Mouse (Mus musculus) cerebellum, postnatal 36 days (tissue): ENCODE measurements around the gene Grik1.

Source experiments
- DNase-seq, 2 experiments: peaks; one replicate each; pipeline ENCODE4 v3.0.0; 2021 to 2022; ENCODE audit warnings: mixed read lengths in 2 of 2

Gene Grik1

DNA sequence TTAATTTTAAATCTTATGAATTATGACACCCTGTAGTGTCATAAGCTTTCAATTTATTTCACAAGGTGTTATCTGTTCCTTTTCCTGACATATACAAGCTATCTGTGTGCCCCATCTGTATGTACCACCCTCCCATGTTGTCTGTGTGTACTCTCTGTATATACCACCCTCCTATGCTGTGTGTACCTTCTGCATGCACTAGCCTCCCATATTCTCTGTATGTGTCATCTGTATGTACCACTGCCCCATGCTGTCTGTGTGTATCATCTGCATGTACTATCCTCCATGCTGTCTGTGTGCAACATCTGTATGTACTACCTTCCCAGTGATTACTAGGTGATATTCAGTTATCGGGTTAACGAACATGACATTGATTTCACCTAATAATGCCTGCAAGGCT, 148.5 kb downstream of the Grik1 start:
- no peak for DNase-seq

- no peak for DNase-seq
These were observed 151.2 kb downstream of the Grik1 start for GRCm38 (mm10) chr16:88138913-88139312.

DNA sequence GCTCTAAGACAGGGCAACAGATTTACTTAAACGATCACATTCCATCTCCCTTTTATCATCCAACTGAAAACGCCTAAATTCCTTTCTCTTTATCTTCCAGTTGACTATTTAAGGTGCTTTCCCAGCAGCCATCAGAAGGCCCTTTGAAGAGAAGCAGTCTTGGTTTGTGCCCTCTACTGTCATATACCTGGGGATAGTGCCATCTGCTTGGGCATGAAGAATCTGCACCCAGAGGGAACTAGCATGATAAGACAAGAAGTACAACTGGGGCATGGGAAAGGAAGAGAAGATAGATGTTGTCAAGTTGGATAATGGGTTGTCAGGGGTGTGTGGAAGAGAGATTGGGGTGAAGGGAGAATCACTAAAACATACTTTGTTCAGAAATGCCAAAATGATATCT, 157.1 kb downstream of the Grik1 start:
- DNase-seq = no peak

DNA sequence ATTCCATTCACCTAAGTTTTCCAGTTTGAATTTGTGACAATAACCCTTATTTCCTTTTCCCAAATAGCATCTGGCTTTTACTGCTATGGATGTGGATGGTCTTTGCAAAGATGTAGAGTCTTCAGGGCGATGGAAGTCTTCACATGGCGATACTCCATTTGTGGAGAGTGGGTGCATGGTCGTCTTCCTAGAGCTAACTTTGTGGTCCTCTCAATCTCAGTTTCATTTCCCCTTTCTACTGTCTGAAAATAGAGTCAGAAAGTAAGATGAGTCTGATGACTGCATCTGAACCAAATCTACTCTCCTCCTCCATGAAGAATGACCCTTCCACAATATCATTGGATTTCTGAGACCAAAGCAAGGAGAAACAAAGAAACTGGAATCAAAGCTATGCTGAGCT, 159.0 kb downstream of the Grik1 start:
- no peak for DNase-seq

DNA sequence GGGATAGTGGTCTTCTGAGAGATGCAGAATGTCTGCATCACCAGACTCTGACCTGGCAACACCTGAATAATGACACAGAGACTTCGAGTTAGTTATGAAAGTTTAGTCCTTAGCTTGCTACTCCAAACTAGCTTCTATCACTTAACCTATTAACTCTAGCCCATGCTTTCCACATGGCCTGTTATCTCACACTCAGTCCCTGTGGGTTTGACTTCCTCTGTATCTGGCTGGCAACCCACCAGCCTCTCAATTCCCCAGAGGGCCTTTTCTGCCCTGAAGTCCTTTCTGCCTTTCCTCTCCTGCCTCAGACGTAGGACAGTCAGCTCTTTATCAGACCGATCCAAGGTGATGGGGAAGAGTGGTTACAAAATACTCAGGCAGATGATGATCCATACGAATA, 165.0 kb downstream of the Grik1 start:
- DNase-seq = no peak

GRCm38 (mm10) chr16:88112551-88113138, 177.4 kb downstream of the Grik1 start:
- DNase-seq = peak in 1 of 2 experiments; percentile 6

GRCm38 (mm10) chr16:88111459-88111858, 178.6 kb downstream of the Grik1 start:
- DNase-seq = no peak

- no peak for DNase-seq
These were observed 195.8 kb downstream of the Grik1 start for GRCm38 (mm10) chr16:88094206-88094789.

DNA sequence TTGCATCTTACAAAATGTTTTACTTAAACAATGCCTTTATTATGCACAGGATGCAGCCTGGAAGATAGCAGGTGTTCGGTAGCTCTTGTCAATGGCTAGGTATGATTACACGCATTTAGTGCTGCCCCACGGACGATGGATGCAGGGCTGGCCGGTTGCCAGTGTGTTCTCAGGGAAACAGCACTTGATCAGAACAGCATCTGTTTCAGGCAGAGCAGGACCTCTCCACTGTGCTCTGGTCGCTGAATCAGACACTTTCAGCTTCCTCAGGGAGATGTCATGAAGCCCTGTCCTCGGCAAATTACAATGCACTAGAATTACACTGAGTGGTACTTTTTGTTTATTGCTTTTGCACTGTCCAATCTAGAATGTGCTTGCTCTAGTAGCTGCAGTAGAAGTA, 202.8 kb downstream of the Grik1 start:
- peak in 1 of 2 experiments; percentile 6 for DNase-seq

DNA sequence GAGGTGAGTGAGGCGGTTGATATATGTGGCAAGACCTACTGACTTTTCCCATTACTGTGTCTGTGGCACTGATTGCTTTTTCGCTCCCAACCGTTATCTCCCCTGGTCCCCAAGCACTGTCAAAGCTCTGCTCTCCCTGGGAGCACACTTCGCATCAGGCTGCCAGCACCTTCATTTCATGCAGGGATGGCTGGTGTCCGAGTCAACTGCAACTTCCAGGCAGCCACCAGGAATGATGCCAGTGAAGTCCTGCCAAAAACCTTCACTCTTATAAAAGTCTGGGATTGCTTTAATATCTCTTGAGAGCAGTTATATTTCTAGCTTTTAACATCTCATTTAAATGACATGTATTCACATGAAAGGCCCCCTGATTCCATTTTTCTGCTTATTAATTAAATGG, 215.3 kb downstream of the Grik1 start:
- DNase-seq = no peak

GRCm38 (mm10) chr16:88060936-88061335, 229.1 kb downstream of the Grik1 start:
- no peak for DNase-seq

DNA sequence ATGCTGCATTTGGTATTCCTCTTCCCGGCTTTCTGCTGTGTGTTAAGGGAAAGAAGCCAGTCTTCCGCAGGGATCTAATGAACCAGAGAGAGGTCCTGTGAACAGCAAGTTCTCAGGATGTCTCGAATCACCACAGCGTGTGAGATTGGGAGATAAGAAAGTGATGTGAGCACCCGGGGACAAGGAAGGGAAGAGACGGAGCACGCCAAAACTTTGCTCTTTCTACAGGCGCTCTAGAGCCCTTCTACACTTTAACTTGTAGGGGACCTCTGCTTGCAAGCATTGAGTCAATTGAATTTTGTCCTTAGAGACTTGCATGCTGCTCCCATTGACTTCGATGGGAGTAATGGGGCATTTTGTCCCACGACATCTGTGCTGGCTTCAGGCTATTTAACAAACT, 241.9 kb downstream of the Grik1 start:
- no peak for DNase-seq

DNA sequence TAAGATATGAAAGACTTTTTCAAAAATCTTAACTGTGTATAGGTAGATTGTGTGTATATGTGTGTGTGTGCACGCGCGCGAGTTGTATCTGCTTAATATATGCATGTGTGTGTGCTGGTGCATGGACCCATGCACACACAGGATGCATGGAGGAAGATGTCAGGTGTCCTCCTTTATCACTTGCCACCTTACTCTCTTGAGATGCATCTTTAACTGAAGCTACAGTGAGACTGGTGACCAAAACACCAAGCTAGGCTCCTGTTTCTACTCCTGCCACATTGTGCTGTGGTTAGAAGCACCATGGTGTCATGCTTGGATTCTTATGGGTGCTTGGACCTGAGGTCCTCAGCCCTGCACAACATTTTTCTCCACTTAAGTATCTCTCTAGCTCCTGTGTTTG, 245.7 kb downstream of the Grik1 start:
- no peak for DNase-seq

- no peak for DNase-seq
These were observed 247.6 kb downstream of the Grik1 start for GRCm38 (mm10) chr16:88042458-88042857.

DNA sequence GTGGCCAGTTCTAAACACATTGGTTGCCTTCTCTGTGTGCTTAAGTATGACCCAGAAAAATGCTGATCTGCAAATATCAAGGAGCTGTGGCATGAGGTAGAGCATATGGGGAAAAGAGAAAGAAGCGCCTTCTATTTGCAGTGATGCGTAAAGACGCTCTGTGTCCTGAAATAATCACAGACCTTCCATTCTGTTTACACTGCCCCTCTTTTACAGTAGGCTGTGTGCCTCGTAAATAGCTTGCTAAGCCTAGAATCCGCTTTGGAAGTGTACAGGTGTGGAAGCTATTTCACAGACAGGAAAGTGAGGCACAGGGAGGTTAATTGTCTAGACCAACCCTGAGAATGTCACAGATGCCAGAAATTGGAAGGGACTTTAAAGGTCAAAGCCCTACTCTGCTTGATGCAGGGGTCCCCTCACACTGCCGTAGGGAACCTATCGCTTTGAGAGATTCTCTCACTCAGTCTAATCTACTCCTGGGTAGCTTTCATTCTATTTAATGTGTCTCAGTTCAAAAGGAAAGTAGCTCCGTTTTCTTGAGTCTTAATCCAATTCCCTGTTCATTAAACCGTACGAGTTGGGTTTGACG, 251.5 kb downstream of the Grik1 start:
- DNase-seq = no peak

DNA sequence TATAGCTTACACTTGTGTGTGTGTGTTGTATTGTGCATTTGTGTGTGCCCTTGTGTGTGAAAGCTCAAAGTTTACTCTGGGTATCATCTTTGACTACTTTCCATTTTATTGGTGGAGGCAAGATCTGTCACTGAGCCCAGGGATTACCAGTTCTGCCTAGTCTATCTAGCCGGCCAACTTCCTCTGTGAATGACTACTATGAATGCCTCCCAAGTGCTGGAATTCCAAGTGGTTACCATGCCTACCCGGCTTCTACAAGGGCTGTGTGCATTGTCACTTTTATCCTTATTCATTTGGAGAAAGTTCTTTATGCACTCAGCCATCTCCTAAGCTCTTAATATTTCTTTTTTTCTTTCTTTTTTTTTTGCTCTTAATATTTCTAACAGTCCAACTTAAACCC, 301.3 kb downstream of the Grik1 start:
- DNase-seq = no peak

- DNase-seq = no peak
These were observed 305.7 kb downstream of the Grik1 start for GRCm38 (mm10) chr16:87984201-87984870.

- DNase-seq = no peak
These were observed 316.0 kb downstream of the Grik1 start for GRCm38 (mm10) chr16:87974076-87974443.

GRCm38 (mm10) chr16:87973394-87974075, 316.5 kb downstream of the Grik1 start:
- DNase-seq = no peak

GRCm38 (mm10) chr16:87971911-87972310, 318.2 kb downstream of the Grik1 start:
- no peak for DNase-seq

GRCm38 (mm10) chr16:87969936-87970335, 320.1 kb downstream of the Grik1 start:
- DNase-seq = no peak

DNA sequence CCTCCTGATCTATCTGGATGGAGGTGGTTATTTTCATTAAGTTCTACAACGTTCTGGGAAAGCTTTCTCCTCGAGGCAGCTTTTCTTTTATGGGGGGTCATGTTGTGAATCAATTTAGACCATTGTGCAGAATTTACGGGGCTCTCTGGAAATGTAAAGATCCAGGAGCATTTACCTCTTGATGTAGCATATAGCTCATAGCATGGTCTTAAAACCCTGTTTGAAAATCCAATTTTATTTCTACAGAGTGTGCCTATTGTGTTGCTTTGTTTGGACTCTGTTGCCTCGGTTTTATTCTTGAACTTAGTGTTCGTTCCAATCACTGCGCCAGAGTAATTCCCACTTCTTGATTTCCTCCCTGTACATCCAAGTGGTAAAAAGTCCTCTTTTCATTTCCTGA, 328.6 kb downstream of the Grik1 start:
- no peak for DNase-seq

- DNase-seq = no peak
These were observed 332.6 kb downstream of the Grik1 start for GRCm38 (mm10) chr16:87957449-87957848.

DNA sequence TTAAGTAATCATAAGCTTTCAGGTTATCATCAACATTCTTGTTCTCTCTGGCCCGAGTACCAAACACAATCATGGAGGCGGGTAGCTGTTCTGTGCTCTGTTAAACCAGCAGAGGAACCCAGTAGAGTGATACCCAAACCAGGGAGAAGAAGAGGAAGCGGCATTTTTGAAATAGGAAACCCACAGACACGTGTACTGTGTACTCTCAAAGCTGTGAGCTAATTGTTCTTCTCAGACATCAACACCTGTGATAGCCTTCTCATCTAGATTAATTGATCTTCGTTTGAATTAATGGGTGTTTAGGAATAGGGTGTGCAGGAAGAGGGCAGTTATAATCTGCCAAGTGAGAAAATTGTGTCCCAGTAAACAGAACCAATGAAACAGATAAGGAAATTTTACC, 333.9 kb downstream of the Grik1 start:
- DNase-seq = no peak
